Mouse (Mus musculus) stomach, postnatal 0 days (tissue): Measurements from ENCODE around the gene Myt1.

ENCODE experiments used
- CTCF ChIP-seq: IDR thresholded peaks from 2 replicates; pipeline ENCODE4 v1.5.1; 2016; ENCODE audit warnings: antibody characterized with exemption, low read depth, mild to moderate bottlenecking, moderate library complexity
- EP300 ChIP-seq: optimal IDR thresholded peaks from 2 replicates; pipeline ENCODE3; 2016; ENCODE audit warnings: antibody characterized with exemption

DNA sequence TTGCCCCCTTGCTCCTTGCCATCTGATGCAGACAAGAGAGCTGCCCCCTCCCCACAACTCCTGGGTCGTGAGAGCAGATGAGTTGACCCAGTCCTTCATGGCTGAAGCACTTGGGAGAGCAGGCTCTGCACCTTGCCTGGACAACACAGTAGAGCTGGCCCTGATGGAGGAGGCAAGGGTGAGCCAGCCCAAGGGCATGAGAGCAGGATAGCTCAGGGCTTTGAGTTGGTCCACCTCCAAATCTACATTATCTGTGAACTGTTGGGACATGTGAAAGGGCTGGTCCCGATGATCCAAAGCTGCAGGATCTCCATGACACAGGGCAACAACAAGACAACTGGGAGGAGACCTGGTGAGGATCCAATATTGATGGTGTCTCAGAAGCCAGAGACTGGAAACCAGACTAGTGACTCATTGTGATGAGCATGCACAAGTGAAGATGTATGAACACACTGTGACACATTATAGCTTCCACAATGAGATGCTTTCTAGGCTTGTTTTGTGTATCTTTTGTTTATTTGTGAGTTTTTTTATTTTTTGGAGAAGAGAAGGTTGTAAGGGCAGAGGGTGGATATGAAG, 4.9 kb upstream of the Myt1 start:
- no peak for TF ChIP-seq CTCF
- no peak for TF ChIP-seq EP300
